Mouse (Mus musculus) heart, adult 2 months (tissue): ENCODE results near the gene Srsf7. TPM values are rescaled to one million over a fixed set of nuclear protein-coding genes. Genes with fewer than 3 reads are reported as not detected.
"Not testable (repeated sequence)": the region's sequence is repeated elsewhere in the genome, so short reads cannot be mapped to it uniquely, and the experiment has no call there.

Source experiments
- DNase-seq, 2 experiments: peaks; one replicate each; pipeline ENCODE4 v3.0.0; 2021
- H3K27ac ChIP-seq: fragments of 200-600 bp; 2 replicates; pipeline ENCODE4 v1.8.1; 2022
- H3K27me3 ChIP-seq: fragments of 200-500 bp; 2 replicates; pipeline ENCODE4 v1.6.1; 2012; ENCODE audit warnings: mild to moderate bottlenecking, low read length, inconsistent platforms, mixed read lengths; ENCODE audit not compliant: control insufficient read depth, insufficient read depth
- H3K36me3 ChIP-seq: fragments of 200-500 bp; 2 replicates; pipeline ENCODE4 v1.6.1; 2012; ENCODE audit warnings: low read length, inconsistent platforms; ENCODE audit not compliant: control insufficient read depth, insufficient read depth
- H3K4me1 ChIP-seq: fragments of 200-500 bp; 2 replicates; pipeline ENCODE4 v1.6.1; 2011; ENCODE audit warnings: low read length; ENCODE audit not compliant: control insufficient read depth, insufficient read depth
- H3K4me3 ChIP-seq: fragments of 200-600 bp; 2 replicates; pipeline ENCODE4 v1.8.1; 2022
- H3K79me2 ChIP-seq: fragments of 200-500 bp; replicated peaks from 2 replicates; pipeline ENCODE4 v1.6.1; 2012; ENCODE audit warnings: mild to moderate bottlenecking, inconsistent platforms, low read length, moderate library complexity, mixed read lengths; ENCODE audit not compliant: control insufficient read depth, insufficient read depth
- H3K9ac ChIP-seq: fragments of 200-500 bp; 2 replicates; pipeline ENCODE4 v1.6.1; 2012; ENCODE audit warnings: low read depth, mild to moderate bottlenecking, control low read depth, inconsistent platforms, low read length, mixed read lengths
- CTCF ChIP-seq: fragments of 200-600 bp; IDR thresholded peaks from 2 replicates; pipeline ENCODE4 v1.8.1; 2022; ENCODE audit warnings: antibody characterized with exemption, mild to moderate bottlenecking, moderate library complexity
- EP300 ChIP-seq: fragments of 200-500 bp; IDR thresholded peaks from 2 replicates; pipeline ENCODE4 v1.6.1; 2011; ENCODE audit warnings: low read depth, low read length, control low read depth; ENCODE audit not compliant: insufficient read depth
- POLR2A ChIP-seq: fragments of 200-500 bp; IDR thresholded peaks from 2 replicates; pipeline ENCODE4 v1.6.1; 2011; ENCODE audit warnings: mild to moderate bottlenecking, low read depth, low read length, control low read depth; ENCODE audit not compliant: insufficient read depth
- WGBS: fragments of 180-500 bp; shearing (Covaris S2); methylation state at CpG from one replicate; pipeline ENCODE4 v1.1.7; 2018; 5-methylcytosine and 5-hydroxymethylcytosine counted together
- intact Hi-C: fragments of 180-260 bp; cut with DNase I; formaldehyde crosslinking; loops from one replicate; pipeline ENCODE4 v1.15.1; 2025
- polyA plus RNA-seq: library from polyadenylated mRNA; depleted of rRNA; stranded (reverse); fragments of >200 nt; gene quantifications from 2 replicates; pipeline ENCODE4 v1.2.3, GENCODE M21; 2012
- total RNA-seq, 2 experiments: library from RNA; stranded (reverse); gene quantifications; 2 replicates each; pipeline ENCODE4 v1.2.3; 2021

Gene Srsf7
- total and polyA plus RNA-seq, 3 experiments, result 27.4 to 44.5 (median 38.5) TPM

DNA sequence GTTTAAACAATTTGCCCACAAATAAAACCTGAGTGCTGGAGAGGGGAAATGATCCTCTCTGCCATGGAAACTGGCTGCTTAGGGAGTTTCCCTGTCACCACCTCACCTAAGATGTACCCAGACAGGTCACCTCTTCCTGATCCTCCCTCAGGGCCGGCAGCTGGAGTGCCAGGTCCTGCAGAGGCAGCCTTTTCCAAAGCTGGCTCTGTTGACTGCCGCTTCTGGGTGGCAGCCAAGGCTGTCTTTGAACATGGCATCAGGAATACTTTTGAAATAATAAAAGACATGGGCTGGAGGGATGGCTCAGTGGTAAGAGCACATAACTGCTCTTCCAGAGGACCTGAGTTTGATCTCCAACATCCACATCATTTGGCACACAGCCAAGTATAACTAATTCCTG, 22.3 kb upstream of the Srsf7 start:
- Histone ChIP-seq H3K27ac (no peak overlapping the region), H3K79me2 (no peaks in the 10 kb centered on the region), H3K4me1 (peaks cover 2% of the 10 kb centered on the region), H3K27me3 (no peaks in the 10 kb centered on the region), H3K4me3 (no peak overlapping the region), H3K9ac (no peak overlapping the region), H3K36me3 (no peaks in the 10 kb centered on the region)
- 49% methylated on average over 2 of the region's 2 CpGs for WGBS
- intact Hi-C loops, result no loop called here
- TF ChIP-seq POLR2A, result no peak
- TF ChIP-seq CTCF, result no peak
- no peak for TF ChIP-seq EP300
- DNase-seq, result peak in 1 of 2 experiments; percentile 37

GRCm38 (mm10) chr17:80225142-80225541, 18.0 kb upstream of the Srsf7 start:
- H3K27me3 ChIP-seq, H3K4me1 ChIP-seq, intact Hi-C loops, H3K36me3 ChIP-seq, H3K27ac ChIP-seq, DNase-seq, H3K9ac ChIP-seq, H3K79me2 ChIP-seq: not testable (repeated sequence)
- H3K4me3 ChIP-seq, result peak overlapping the region; percentile 59; the same call in 1 of the 2 replicates
- WGBS, result 50% methylated on average over 5 of the region's 5 CpGs

GRCm38 (mm10) chr17:80224326-80225116, 17.4 kb upstream of the Srsf7 start, which contains the start of gene Gemin6:
Gene Gemin6 (plus strand): TSS chr17:80224441.
- TF ChIP-seq CTCF, result 0 out of 2 replicates have a peak, but pooled peaks have one; percentile 3
- TF ChIP-seq EP300, result no peak
- peak; percentile 82 for TF ChIP-seq POLR2A
- intact Hi-C loops, result loop anchor here (1.0 kb wide), 1 partner anchor 18 kb away; no protein-coding TSS in a partner anchor
- under 1% methylated on average over 33 of the region's 33 CpGs for WGBS

DNA sequence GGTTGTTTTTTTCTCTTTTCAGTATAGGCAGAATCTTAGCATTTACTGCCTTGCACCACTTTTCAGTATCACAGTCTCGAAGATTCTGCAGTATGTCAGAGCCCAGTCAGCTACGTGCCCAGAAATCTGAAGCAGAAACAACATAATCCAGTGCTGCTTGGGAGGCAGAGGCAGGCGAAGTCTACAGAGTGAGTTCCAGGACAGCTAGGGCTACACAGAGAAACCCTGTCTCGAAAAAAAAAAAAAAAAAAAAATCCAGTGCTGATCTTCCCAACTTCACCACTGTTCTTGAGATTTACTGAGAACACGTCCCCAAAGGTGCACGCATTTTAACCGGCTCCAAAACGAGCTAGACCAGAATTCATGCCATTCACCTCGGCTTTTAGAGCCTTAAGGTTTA, 16.7 kb upstream of the Srsf7 start:
- H3K79me2 ChIP-seq, result no peaks in the 10 kb centered on the region
- 6% methylated on average over 9 of the region's 9 CpGs for WGBS
- peak overlapping the region; percentile 86 for H3K27ac ChIP-seq
- peak overlapping the region; percentile 59 for H3K4me3 ChIP-seq
- intact Hi-C loops, result loop anchor here (1.0 kb wide), 1 partner anchor 18 kb away; no protein-coding TSS in a partner anchor
- TF ChIP-seq POLR2A (no peak), CTCF (no peak), EP300 (no peak)
- no peaks in the 10 kb centered on the region for H3K27me3 ChIP-seq
- H3K4me1 ChIP-seq, result peaks cover 2% of the 10 kb centered on the region
- H3K36me3 ChIP-seq, result no peaks in the 10 kb centered on the region
- peak overlapping the region; percentile 62 for H3K9ac ChIP-seq
- no peak for DNase-seq

More at GRCm38 (mm10) chr17:80224326-80225116, 17.4 kb upstream of the Srsf7 start, which contains the start of gene Gemin6:
- Histone ChIP-seq H3K27me3 (no peaks in the 10 kb centered on the region), H3K4me1 (peaks cover 2% of the 10 kb centered on the region), H3K4me3 (peak within 1 kb of the TSS; percentile 59), H3K27ac (peak within 1 kb of the TSS; percentile 86), H3K9ac (peak within 1 kb of the TSS; percentile 81), H3K36me3 (no peaks in the 10 kb centered on the region), H3K79me2 (no peaks in the 10 kb centered on the region)
- peak; percentile 86 to 88 for DNase-seq

DNA sequence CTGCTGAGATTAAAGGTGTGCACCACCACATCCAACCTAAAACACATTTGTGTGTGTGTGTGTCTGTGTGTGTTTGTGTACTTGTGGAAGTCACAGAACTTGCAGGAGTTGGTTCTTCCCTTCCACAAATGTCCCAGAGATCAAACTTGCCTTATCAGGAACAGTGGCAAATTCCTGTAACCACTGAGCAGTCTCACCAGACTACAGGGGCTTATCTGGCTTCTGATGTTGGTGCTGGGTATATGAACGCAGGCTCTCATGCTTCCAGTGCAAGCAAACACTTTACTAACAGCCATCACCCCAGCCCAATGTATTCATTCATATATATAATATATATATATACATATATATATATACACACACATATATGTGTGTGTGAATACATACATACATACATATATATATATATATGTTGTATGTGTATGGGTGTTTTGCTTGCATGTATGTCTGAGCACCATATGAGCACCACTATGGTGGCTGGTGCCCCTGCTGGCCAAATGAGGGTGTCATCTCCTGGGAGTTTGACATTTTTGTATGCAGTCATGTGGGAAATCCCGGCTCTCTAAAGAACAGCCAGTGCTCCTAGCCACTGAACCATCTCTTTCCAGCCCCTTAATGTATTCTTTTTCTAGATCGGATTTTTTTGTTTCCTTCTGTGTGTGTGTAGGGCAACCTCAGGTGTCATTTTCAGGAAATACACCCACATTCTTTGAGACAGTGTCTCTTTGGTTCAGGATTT, 15.0 kb upstream of the Srsf7 start:
- DNase-seq, result no peak

GRCm38 (mm10) chr17:80221202-80221601, 14.1 kb upstream of the Srsf7 start:
- peaks cover 2% of the 10 kb centered on the region for H3K4me1 ChIP-seq
- no peak for TF ChIP-seq POLR2A
- TF ChIP-seq EP300, result no peak
- no peak for TF ChIP-seq CTCF
- H3K36me3 ChIP-seq, result no peaks in the 10 kb centered on the region
- no peak for DNase-seq
- no peak overlapping the region for H3K9ac ChIP-seq
- H3K4me3 ChIP-seq, result no peak overlapping the region
- no peaks in the 10 kb centered on the region for H3K27me3 ChIP-seq
- 68% methylated on average over 9 of the region's 9 CpGs for WGBS
- no peak overlapping the region for H3K27ac ChIP-seq
- H3K79me2 ChIP-seq, result no peaks in the 10 kb centered on the region
- intact Hi-C loops, result no loop called here

More for the DNA sequence above, 15.0 kb upstream of the Srsf7 start:
- intact Hi-C loops, result no loop called here
- Histone ChIP-seq H3K4me1 (peaks cover 2% of the 10 kb centered on the region), H3K9ac (no peak overlapping the region), H3K36me3 (no peaks in the 10 kb centered on the region), H3K27ac (no peak overlapping the region), H3K79me2 (no peaks in the 10 kb centered on the region), H3K27me3 (no peaks in the 10 kb centered on the region), H3K4me3 (no peak overlapping the region)
- 40% methylated on average over 3 of the region's 3 CpGs for WGBS
- no peak for TF ChIP-seq POLR2A
- TF ChIP-seq CTCF, result peak; percentile 39
- TF ChIP-seq EP300, result no peak
